ENCODE assay signal across 8 mouse cellular contexts in genomic region chr10:110744120-110744519, GRCm38 (mm10). TPM values are rescaled to one million over a fixed set of nuclear protein-coding genes. Genes with fewer than 3 reads are reported as not detected.
DNase-seq lines count a peak whose midpoint lies in the region; ATAC-seq lines count a peak whose summit lies in the region.
"Had no signal": no experiment of that assay in that cellular context is flagged by ENCODE, and none has a peak within 500 bp of the region (broad histone marks: within the 10 kb centered on the region; RNA-seq: fewer than 3 reads in every experiment).

No protein-coding gene starts in this region.

- peaks cover 22% of the 10 kb centered on the region for H3K4me1 ChIP-seq in lung, embryonic 15.5 days
- H3K4me1 ChIP-seq in embryonic facial prominence, embryonic 15.5 days: peaks cover 9% of the 10 kb centered on the region; the same call in 1 of the 2 replicates
- H3K4me1 ChIP-seq in intestine, embryonic 15.5 days (replicated peaks): peaks cover 8% of the 10 kb centered on the region; the same call in 1 of the 2 replicates
- H3K4me1 ChIP-seq in stomach, embryonic 15.5 days: peaks cover 9% of the 10 kb centered on the region; the same call in 1 of the 2 replicates

- H3K27me3 ChIP-seq in lung, embryonic 15.5 days: no peaks in the 10 kb centered on the region
- no peaks in the 10 kb centered on the region for H3K27me3 ChIP-seq in embryonic facial prominence, embryonic 15.5 days
- H3K27me3 ChIP-seq in intestine, embryonic 15.5 days (replicated peaks): no peaks in the 10 kb centered on the region
- H3K27me3 ChIP-seq in stomach, embryonic 15.5 days (replicated peaks): no peaks in the 10 kb centered on the region

- no peaks in the 10 kb centered on the region for H3K9me3 ChIP-seq in lung, embryonic 15.5 days
- no peaks in the 10 kb centered on the region for H3K9me3 ChIP-seq in embryonic facial prominence, embryonic 15.5 days (replicated peaks)
- H3K9me3 ChIP-seq in intestine, embryonic 15.5 days: no peaks in the 10 kb centered on the region
- H3K9me3 ChIP-seq in stomach, embryonic 15.5 days: no peaks in the 10 kb centered on the region

- no peak for ATAC-seq in lung, embryonic 15.5 days (ENCODE audit: borderline replicate concordance, extremely low read depth, low FRiP score, low TSS enrichment)
- no peak for ATAC-seq in embryonic facial prominence, embryonic 15.5 days (ENCODE audit: insufficient number of reproducible peaks, low FRiP score, low TSS enrichment, low read depth)
- ATAC-seq in intestine, embryonic 15.5 days: no peak
- no peak for ATAC-seq in stomach, embryonic 15.5 days (ENCODE audit: insufficient read depth, low FRiP score, low read depth)

- H3K36me3 ChIP-seq in lung, embryonic 15.5 days: peaks cover 17% of the 10 kb centered on the region
- H3K36me3 ChIP-seq in embryonic facial prominence, embryonic 15.5 days: peaks cover 9% of the 10 kb centered on the region; the same call in 1 of the 2 replicates
- no peaks in the 10 kb centered on the region for H3K36me3 ChIP-seq in intestine, embryonic 15.5 days
- 0 out of 2 replicates have a peak, but pooled peaks cover 3% of the 10 kb centered on the region for H3K36me3 ChIP-seq in stomach, embryonic 15.5 days

- 0 out of 2 replicates have a peak overlapping the region, but pooled peaks have one; percentile 77 for H3K27ac ChIP-seq in lung, embryonic 15.5 days
- no peak overlapping the region for H3K27ac ChIP-seq in embryonic facial prominence, embryonic 15.5 days (replicated peaks)
- H3K27ac ChIP-seq in intestine, embryonic 15.5 days: no peak overlapping the region
- no peak overlapping the region for H3K27ac ChIP-seq in stomach, embryonic 15.5 days

- WGBS in lung, embryonic 15.5 days: 28% methylated on average over 12 of the region's 12 CpGs
- 53% methylated on average over 12 of the region's 12 CpGs for WGBS in embryonic facial prominence, embryonic 15.5 days
- WGBS in intestine, embryonic 15.5 days: 43% methylated on average over 12 of the region's 12 CpGs
- WGBS in stomach, embryonic 15.5 days: 34% methylated on average over 12 of the region's 12 CpGs

- peak overlapping the region; percentile 77 for H3K4me3 ChIP-seq in lung, embryonic 15.5 days
- H3K4me3 ChIP-seq in embryonic facial prominence, embryonic 15.5 days (replicated peaks): 0 out of 2 replicates have a peak overlapping the region, but pooled peaks have one; percentile 75
- H3K4me3 ChIP-seq in intestine, embryonic 15.5 days (replicated peaks): no peak overlapping the region
- H3K4me3 ChIP-seq in stomach, embryonic 15.5 days (replicated peaks): no peak overlapping the region

- no peak for DNase-seq in lung, postnatal 4 days
- no peak for DNase-seq in adipocyte (ENCODE audit: low spot score)
- DNase-seq in T-cell, adult 2 months (ENCODE audit: low spot score): no peak
- DNase-seq: kidney, adult 8-10 months had no signal

- H3K4me2 ChIP-seq in lung, embryonic 15.5 days: peak overlapping the region; percentile 95
- H3K4me2 ChIP-seq in embryonic facial prominence, embryonic 15.5 days (replicated peaks): no peak overlapping the region
- H3K4me2 ChIP-seq in intestine, embryonic 15.5 days (replicated peaks): peak overlapping the region; percentile 98
- peak overlapping the region; percentile 97 for H3K4me2 ChIP-seq in stomach, embryonic 15.5 days

- H3K9ac ChIP-seq in lung, embryonic 15.5 days: no peak overlapping the region
- H3K9ac ChIP-seq in embryonic facial prominence, embryonic 15.5 days: no peak overlapping the region
- H3K9ac ChIP-seq in intestine, embryonic 15.5 days: no peak overlapping the region
- H3K9ac ChIP-seq in stomach, embryonic 15.5 days: no peak overlapping the region

RNA-seq across cellular contexts. Expression of gene E2f7, which starts 1.1 kb away (rescaled TPM):
- polyA plus RNA-seq in lung, embryonic 15.5 days (2015; fragmentation: Nextera tagmentation; extraction: Ambion mirVana): 36.7 and 38.1 TPM in 2 replicates
- polyA plus RNA-seq in embryonic facial prominence, embryonic 15.5 days (2015; fragmentation: Nextera tagmentation; extraction: Ambion mirVana): 22.5 and 28.1 TPM in 2 replicates
- 16.1 and 17.1 TPM in 2 replicates for polyA plus RNA-seq in intestine, embryonic 15.5 days (2015; fragmentation: Nextera tagmentation; extraction: Ambion mirVana)
- 17.6 and 20.8 TPM in 2 replicates for polyA plus RNA-seq in stomach, embryonic 15.5 days (2015; fragmentation: Nextera tagmentation; extraction: Ambion mirVana)

Comparison
In these comparisons a context has a peak if more than half of its experiments do, and no peak if none do; other contexts are left out.
1. H3K4me3 ChIP-seq: peak in lung, embryonic 15.5 days (single experiment) and embryonic facial prominence, embryonic 15.5 days (single experiment); none in intestine, embryonic 15.5 days (single experiment) and stomach, embryonic 15.5 days (single experiment).